Mouse (Mus musculus) olfactory bulb, adult 2 months (tissue): ENCODE measurements around the gene Cdk17.
"Not testable (repeated sequence)": the region's sequence is repeated elsewhere in the genome, so short reads cannot be mapped to it uniquely, and the experiment has no call there.

Source experiments
- CTCF ChIP-seq: fragments of 200-500 bp; IDR thresholded peaks from 2 replicates; pipeline ENCODE4 v1.5.1; 2012; ENCODE audit warnings: low read depth, mild to moderate bottlenecking, low read length, moderate library complexity; ENCODE audit not compliant: insufficient read depth
- POLR2A ChIP-seq: fragments of 200-500 bp; IDR thresholded peaks from 2 replicates; pipeline ENCODE4 v1.6.1; 2012; ENCODE audit warnings: mild to moderate bottlenecking, low read depth, low read length, moderate library complexity; ENCODE audit not compliant: insufficient read depth

- not testable (repeated sequence) for TF ChIP-seq CTCF, POLR2A
Measured at GRCm38 (mm10) chr10:93153404-93153803, 7.3 kb upstream of the Cdk17 start.
